Mouse (Mus musculus): ENCODE data around the gene Satb2.
"Not testable (repeated sequence)": the region's sequence is repeated elsewhere in the genome, so short reads cannot be mapped to it uniquely, and the experiment has no call there.

Gene Satb2

DNA sequence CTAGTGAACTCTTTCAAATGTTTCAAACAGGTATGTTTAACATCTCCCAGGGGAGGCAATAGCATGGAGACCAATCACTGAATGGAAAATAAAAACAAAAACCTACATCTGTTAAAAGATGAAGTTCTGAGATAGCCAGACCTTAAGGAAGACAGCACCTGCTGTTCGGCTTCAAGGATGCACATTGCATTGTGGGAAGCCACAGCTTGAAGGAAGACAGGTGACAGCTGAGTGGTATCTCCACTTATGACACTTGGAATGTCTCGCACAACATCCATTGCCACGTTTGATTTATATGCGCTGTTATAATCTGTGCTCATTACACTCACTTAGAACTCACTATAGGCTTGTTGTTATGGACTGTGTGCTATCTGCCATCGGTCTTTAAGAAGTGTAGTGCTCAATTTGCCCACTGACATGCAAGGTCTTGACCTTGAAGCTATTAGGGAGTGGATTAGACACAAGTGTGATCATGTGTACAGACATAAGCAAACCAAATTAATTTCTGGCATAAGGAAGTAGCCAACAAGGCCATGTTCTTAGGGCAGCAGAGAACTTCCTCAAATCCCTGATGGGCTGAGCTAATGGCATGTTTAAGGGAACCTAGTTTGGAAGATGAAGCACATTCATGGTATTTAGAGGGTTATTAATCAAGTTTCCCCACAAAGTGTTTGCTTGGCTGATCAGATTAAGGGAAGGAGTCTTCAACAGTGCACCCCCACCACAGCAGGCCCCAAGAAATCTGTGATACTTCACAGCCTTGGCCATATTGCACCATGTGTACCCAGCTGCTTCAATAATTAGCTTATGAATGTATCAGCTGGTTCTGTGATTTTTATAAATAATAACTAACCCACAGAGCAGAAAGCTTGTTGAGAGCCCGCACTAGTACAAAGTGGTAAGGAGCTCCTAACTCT lies 144.2 kb downstream of the Satb2 start:
- no peak for DNase-seq (ENCODE audit: low spot score in 2 of 2)

DNA sequence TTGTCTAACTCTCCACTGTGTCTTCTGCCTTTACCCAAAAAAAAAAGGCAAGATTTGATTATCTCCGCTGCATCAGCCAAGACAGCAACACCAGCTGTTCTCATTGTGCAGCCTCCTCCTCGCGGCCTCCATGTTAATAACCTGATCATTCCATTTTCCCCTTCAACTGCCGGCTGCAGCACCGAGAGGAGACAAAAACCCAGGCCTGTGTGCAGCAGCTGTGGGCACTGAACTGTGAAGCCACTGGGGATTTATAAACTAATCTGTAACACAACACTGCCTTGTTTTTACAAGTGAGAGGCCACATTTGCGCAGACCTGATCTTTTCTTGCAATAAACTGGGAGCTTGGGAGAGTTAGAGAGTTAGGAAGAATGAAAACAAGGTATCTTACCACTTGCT lies 145.1 kb downstream of the Satb2 start:
- no peak for DNase-seq (ENCODE audit: low spot score in 2 of 2)

DNA sequence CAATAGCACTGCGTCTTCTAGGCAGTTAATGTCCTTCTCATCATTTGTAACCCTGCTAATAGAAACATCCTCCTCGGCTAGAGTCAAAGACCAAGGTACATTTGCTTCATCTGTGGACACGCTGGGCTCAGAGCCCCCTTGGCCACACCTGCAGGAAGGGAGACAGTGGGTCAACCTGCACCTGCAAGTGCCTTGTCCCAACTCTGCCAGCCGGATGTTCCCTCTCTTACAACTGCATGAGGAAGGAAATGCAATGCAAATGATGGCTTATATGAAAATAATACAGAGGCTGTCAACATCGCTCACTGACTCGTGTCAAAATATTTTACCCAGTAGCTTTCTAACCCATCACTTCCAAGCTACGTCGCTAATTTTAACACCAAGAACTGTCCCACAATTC lies 145.7 kb downstream of the Satb2 start:
- DNase-seq (ENCODE audit: low spot score in 2 of 2), result no peak

DNA sequence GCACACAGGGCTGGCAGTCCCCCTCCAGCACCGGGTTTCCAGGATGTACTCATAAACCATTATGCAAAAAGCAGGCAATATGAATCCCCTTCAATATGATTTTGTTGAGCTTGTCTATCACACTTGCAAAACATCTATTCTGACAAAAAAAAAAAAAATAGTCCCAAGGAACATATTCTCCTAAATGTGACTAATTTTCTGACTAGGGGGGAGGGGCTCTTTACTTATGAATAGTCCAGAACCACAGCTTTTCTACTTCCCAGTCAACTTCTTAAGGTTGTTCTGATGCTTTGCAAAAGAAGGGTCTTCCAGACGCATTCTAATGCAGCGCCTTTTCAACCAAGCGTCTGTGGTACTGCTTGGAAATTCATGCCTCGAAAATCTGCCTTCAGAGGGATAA lies 155.7 kb downstream of the Satb2 start:
- DNase-seq (ENCODE audit: low spot score in 2 of 2), result no peak

DNA sequence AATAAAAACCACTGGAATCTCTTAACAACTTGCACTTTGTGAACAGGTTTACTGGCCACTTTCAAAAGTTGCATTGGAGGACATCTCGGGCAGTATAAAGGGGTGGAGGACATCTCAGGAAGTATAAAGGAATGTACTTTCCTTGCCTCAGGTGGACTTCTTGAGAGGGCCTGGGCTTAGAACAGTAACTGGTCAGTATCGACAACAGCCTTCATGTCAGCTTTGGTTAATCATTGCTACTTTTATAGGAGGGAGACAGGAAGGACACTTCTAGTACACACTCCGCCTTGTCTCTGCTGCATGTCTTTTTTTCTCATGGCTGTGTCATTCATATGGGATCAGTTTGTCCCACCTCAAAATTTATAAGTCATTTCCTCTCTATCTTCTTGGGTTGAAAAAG lies 156.4 kb downstream of the Satb2 start:
- no peak for DNase-seq (ENCODE audit: low spot score in 2 of 2)

DNA sequence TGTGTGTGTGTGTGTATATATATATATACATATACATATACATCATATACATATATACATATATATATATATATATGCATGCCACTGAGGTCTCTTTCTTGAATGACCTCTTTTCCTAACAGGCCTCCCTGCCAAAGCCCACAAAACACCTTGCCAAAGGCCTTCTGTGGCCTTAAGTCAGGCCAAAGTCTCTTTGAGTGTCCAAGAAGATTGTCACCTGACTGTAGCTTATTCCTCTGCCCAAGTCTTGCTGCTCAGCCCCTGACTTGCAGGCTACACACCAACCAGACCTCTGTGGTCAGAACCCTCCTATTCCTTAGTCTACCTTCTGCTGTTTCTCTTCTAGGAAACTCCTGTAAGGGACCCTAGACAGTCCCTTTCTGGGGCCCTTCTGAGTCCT lies 164.9 kb downstream of the Satb2 start:
- no peak for DNase-seq (ENCODE audit: low spot score in 2 of 2)

DNA sequence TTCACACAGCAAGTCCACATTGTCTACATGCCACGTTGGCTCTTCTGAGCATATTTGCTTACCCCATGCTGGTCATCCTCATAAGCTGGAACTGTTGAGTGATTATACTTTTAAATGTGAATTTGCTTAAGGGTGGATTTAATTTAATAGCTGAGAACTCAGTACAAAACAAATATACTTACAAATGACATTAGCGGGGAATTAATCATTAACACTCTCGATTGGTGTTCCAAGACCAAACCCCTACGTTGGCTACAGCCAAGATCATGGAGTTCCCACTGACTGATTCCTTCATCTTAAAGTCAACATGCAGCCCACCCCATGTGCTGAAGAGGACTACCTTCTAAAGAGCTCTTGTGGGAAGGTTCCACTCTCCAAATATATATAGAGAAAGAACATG lies 165.5 kb downstream of the Satb2 start:
- no peak for DNase-seq (ENCODE audit: low spot score in 2 of 2)

DNA sequence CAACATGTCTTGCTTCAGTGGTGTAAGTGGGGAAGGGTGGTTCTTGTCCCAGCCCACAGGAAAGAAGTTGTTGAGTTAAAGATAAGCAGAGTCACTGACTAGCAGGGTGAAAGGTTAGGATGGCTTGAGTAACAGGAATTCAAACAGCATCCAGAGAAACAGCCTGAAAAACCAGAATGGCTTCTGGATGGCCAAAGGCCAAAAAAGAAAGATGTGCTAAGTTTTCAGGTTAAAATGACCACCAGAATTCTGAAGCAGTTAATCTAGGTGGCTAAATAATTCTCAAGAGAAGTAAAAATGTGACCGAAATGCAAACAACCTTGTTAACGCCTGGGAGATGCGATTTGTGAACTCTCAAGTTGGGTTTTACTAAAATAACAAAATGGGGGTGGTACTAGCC lies 167.0 kb downstream of the Satb2 start:
- peak in 1 of 2 experiments; percentile 7 for DNase-seq (ENCODE audit: low spot score in 2 of 2)

DNA sequence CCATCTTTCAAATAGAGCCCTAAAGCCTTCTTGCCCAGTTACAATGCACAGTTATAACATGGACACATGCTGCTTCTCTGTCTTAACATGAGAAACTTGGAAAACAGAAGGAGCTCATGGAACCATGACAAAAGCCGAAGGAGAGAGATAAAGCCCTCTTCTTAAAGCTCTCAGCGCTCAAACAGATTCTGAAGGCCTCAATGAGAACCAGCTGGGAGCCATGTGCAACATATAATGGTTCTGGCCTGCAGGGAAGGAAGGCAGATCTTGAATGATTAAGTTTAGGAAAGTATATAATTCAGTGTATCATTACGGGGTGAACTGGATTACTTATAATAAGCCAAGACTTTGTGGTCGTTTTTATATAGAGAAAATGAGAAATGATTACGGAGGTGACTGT lies 172.4 kb downstream of the Satb2 start:
- DNase-seq (ENCODE audit: low spot score in 2 of 2), result no peak

DNA sequence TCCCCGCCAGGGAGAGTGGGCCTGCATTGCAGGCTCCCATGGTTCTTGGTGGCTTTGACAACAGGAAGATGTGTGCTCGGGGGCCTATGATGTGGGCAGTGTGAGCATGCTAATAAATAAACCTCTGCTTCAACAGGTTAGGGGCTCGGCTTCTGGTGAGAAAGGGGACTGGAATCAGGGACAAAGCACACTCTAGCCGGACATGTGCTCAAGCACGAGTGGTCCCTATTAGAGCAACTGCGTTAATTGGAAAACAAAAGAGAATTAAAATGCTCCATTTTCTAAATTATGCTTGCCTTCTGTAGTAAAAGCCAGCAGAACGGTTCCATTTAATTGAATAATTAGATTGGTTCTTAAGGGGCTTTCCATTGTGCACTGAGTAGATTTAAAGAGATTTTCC lies 177.8 kb downstream of the Satb2 start:
- no peak for DNase-seq (ENCODE audit: low spot score in 2 of 2)

DNA sequence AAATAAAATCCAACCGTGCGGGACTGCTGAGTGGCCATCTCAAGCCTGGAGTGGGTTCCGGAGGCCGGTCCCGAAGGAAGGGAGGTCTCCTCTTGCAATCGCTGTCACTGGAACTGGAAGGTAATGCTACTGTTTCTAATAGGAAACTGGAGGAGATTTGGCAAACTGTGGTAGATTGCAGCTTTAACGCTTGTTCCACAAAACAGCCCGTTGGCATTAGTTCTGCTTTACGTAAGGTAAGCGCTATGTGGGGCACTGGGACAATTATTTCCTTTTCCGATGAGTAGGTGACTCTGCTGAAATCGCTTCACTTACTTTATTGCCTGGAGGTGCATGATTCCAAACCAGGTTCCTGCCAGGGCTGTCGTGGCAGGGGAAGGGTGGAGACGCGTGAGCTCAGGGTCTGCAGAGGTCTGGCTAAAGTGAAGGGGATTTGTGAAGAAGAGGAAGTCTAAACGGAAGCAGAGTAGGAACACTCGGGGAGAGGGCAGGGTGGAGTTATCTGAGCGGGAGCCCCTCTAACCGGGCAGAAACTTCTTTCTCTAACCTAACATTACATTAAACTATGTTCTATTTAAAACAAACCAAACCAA lies 183.3 kb downstream of the Satb2 start:
- DNase-seq (ENCODE audit: low spot score in 2 of 2), result no peak

DNA sequence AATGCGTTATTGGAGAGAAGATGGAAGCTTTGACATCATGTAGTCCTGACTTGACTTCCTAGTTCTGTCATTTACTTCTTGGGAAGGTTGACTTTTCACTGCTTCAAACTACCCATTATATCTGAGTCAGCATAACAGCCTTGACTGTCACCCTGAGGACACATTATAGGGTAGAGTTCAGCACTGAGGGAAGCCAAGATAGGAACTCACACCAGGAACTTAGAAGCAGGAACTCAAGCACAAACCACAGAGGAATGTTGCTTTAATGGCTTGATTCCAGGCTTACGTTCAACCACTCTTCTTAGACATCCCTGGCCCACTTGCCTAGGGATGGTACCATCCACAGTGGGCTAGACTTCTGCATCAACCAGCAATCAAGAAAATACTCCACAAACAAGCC lies 188.8 kb downstream of the Satb2 start:
- DNase-seq (ENCODE audit: low spot score in 2 of 2), result no peak

DNA sequence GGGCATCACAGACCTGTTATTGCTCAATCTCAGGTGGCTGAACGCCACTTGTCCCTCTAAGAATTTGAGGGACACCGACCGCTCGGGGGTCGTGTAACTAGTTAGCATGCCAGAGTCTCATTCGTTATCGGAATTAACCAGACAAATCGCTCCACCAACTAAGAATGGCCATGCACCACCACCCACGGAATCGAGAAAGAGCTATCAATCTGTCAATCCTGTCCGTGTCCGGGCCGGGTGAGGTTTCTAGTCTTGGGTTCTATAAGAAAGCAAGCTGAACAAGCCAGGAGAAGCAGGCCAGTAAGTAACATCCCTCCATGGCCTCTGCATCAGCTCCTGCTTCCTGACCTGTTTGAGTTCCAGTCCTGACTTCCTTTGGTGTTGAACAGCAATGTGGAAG lies 196.3 kb downstream of the Satb2 start:
- DNase-seq (ENCODE audit: low spot score in 2 of 2), result not testable (repeated sequence)

DNA sequence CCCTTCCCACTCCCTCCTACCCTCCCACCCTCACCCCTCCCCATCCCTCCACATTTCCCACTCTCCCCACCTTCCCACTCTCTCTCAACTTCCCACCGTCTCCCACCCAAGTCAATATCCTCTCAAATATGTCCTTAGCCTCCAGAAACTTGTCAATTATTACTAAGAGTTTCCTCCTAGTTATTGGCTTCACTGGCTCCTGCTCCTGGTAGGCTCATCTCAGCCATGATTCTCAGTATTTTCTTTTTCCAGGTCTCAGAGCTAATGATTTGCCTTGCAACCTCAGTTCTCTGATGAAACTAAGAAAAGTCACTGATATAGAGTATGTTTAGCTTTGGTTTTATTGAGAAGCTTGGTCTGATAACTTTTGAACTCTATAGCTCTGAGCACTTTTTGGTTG lies 214.2 kb downstream of the Satb2 start:
- DNase-seq (ENCODE audit: low spot score in 2 of 2), result no peak

DNA sequence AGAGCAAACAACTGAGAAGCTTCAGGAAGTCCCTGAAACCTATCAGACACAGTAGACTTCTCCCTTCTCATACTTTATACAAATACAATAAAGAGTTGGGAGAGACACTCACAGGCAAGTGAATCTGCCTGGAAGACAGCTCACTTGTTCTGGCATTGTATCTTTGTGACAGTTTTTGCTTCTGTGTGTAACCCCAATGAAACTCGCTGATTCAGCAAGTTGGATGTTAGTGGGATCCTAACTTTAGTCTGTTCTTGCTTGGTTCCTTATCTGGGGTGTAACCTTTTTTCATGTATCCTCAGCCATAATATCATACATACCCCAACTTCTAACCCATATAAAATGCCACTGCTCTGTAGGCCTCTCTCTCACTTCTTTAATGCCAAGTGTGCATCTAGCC lies 216.9 kb downstream of the Satb2 start:
- no peak for DNase-seq (ENCODE audit: low spot score in 2 of 2)

DNA sequence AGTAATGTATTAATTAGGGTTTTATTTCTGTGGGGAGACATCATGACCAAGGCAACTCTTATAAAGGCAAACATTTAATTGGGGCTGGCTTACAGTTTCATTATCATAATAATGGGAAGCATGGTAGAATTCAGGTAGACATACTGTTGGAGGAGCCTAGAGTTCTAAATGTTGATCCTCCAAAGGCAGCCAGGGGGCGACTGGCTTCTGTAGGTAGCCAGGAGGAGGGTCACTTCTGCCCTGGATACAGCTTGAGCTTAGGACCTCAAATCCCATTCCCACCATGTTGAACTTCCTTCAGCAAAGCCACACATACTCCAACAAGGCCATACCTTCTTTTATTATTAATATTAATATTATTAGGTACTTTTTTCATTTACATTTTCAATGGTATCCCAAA lies 225.2 kb downstream of the Satb2 start:
- DNase-seq (ENCODE audit: low spot score in 2 of 2), result no peak

DNA sequence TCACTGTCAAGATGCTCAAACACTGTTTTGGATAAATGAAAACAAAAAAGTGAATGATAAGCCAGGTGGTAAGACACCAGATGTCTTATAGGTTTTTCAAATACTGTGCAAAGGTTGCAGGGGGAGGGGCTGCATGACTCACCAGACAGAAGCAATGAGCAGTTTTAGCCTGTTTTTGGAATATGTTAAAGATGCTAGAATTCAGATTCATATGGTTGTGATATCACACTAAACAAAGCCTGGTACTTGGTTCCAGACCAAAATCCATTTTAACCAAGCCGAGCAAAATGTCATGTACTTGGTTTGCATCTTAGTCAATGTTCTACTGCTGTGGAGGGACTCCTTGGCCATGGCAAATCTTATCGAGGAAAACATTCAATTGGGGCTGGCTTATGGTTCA lies 227.8 kb downstream of the Satb2 start:
- DNase-seq (ENCODE audit: low spot score in 2 of 2), result no peak

DNA sequence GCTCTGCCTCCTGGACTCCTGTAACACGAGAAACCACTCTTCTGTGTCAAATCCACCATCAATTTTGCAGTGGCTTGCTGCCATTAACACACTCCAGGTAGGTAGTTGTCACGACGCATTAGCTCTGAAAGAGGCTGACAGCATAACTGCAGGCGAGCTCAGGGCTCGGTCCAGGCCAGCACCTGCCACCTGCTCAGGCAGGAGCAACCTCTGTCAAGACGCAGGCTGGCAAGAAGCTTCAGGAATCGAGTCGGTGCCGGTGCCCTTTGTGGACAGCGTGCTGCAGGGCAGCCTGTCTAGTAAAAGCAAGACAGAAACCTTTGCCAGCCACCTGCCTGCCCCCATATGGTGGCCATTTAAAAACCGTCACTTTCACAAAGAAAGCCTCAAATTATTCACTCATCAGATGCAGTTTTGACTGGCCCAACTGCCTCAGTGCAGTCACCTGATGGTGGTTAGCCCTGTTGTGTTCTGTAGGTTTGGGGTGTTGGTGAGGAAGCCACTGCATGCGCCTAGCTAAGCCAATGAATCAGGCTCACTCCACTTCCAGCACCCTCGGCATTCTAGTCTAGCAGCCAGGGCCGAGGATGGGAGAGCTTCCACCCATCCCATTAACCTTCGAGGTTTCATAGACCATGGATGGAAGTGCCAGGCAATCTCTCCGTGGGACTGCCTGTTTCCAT lies 228.7 kb downstream of the Satb2 start:
- no peak for DNase-seq (ENCODE audit: low spot score in 2 of 2)

DNA sequence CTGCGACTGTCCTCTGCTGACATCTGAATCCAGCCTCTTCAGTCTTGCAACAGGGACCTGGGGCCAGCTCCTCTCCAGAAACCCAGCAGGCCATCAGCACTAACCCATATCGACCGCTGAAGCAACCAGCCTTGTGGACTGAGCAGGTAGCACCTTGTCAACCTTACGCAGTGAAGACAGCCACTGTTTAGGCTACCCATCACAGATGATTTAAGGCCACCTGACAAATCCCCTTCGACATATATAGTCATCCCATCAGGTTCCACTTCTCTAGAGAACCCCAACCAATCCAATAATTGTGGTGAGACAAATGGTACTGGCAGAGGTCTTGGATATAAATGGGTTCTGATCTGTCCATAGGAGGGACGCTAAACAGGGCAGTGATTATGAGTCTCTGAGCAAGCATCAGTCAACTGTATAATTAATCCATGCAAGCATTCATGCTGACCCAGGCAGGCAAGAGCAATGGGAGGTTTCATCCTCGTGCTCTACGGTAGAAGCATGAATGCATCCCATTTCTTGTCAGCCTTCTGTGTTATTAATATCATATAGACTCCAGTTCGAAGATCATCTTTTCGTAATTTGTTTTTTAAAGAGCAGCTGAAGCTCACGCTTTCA lies 229.5 kb downstream of the Satb2 start:
- no peak for DNase-seq (ENCODE audit: low spot score in 2 of 2)
